Mouse (Mus musculus): ENCODE data around the gene Gm12169.

Gene Gm12169

GRCm38 (mm10) chr11:46523912-46524311, at the start of gene Gm12169:
Gene Gm12169, plus strand, starts transcription at chr11:46524212.
- in situ Hi-C loops (cut with MseI, MboI), result loop anchor here in 1 of 2 experiments (5.0 to 10.0 kb wide), 2 partner anchors 37 to 121 kb away; no protein-coding TSS in a partner anchor

- in situ Hi-C loops (cut with MseI, MboI), result loop anchor here in 1 of 2 experiments (5.0 kb wide), 1 partner anchor 53 kb away; no protein-coding TSS in a partner anchor
Observed at GRCm38 (mm10) chr11:46474220-46474619, 49.8 kb upstream of the Gm12169 start.

- in situ Hi-C loops (cut with MseI, MboI), result no loop called here
Observed at GRCm38 (mm10) chr11:46479311-46479710, 44.7 kb upstream of the Gm12169 start.

GRCm38 (mm10) chr11:46480517-46480916, 43.5 kb upstream of the Gm12169 start:
- in situ Hi-C loops (cut with MseI, MboI), result no loop called here

GRCm38 (mm10) chr11:46488231-46488630, 35.8 kb upstream of the Gm12169 start:
- in situ Hi-C loops (cut with MseI, MboI), result loop anchor here in 1 of 2 experiments (5.0 kb wide), 1 partner anchor 34 kb away; the partner anchor contains the start of gene Gm12169

- in situ Hi-C loops (cut with MseI, MboI), result loop anchor here in 1 of 2 experiments (5.0 kb wide), 1 partner anchor 34 kb away; the partner anchor contains the start of gene Gm12169
Observed at GRCm38 (mm10) chr11:46488650-46489049, 35.4 kb upstream of the Gm12169 start.

GRCm38 (mm10) chr11:46507146-46507545, 16.9 kb upstream of the Gm12169 start:
- in situ Hi-C loops (cut with MseI, MboI), result no loop called here

- in situ Hi-C loops (cut with MseI, MboI), result no loop called here
Observed at GRCm38 (mm10) chr11:46509900-46510299, 14.1 kb upstream of the Gm12169 start.

GRCm38 (mm10) chr11:46521341-46521740, 2.7 kb upstream of the Gm12169 start:
- in situ Hi-C loops (cut with MseI, MboI), result loop anchor here in 1 of 2 experiments (5.0 to 10.0 kb wide), 2 partner anchors 34 to 123 kb away; no protein-coding TSS in a partner anchor

GRCm38 (mm10) chr11:46522719-46523118, 1.3 kb upstream of the Gm12169 start:
- in situ Hi-C loops (cut with MseI, MboI), result loop anchor here in 1 of 2 experiments (5.0 to 10.0 kb wide), 2 partner anchors 35 to 122 kb away; no protein-coding TSS in a partner anchor

- in situ Hi-C loops (cut with MseI, MboI), result no loop called here
Observed at GRCm38 (mm10) chr11:46530149-46530548, 6.1 kb downstream of the Gm12169 start.

- in situ Hi-C loops (cut with MseI, MboI), result no loop called here
Observed at GRCm38 (mm10) chr11:46536978-46537377, 13.0 kb downstream of the Gm12169 start.

GRCm38 (mm10) chr11:46543530-46543929, 19.5 kb downstream of the Gm12169 start:
- in situ Hi-C loops (cut with MseI, MboI), result no loop called here

- in situ Hi-C loops (cut with MseI, MboI), result no loop called here
Observed at GRCm38 (mm10) chr11:46549721-46550120, 25.7 kb downstream of the Gm12169 start.

GRCm38 (mm10) chr11:46552741-46553140, 28.7 kb downstream of the Gm12169 start:
- in situ Hi-C loops (cut with MseI, MboI), result no loop called here

- in situ Hi-C loops (cut with MseI, MboI), result no loop called here
Observed at GRCm38 (mm10) chr11:46561096-46561495, 37.1 kb downstream of the Gm12169 start.

GRCm38 (mm10) chr11:46564671-46565070, 40.7 kb downstream of the Gm12169 start:
- in situ Hi-C loops (cut with MseI, MboI), result no loop called here

- in situ Hi-C loops (cut with MseI, MboI), result no loop called here
Observed at GRCm38 (mm10) chr11:46565967-46566366, 42.0 kb downstream of the Gm12169 start.

- in situ Hi-C loops (cut with MseI, MboI), result no loop called here
Observed at GRCm38 (mm10) chr11:46569107-46569506, 45.1 kb downstream of the Gm12169 start.

GRCm38 (mm10) chr11:46571327-46571726, 47.3 kb downstream of the Gm12169 start, which contains the start of gene BC053393:
Gene BC053393, plus strand, starts transcription at chr11:46571536.
- in situ Hi-C loops (cut with MseI, MboI), result no loop called here

- in situ Hi-C loops (cut with MseI, MboI), result no loop called here
Observed at GRCm38 (mm10) chr11:46578771-46579281, 54.8 kb downstream of the Gm12169 start.

- in situ Hi-C loops (cut with MseI, MboI), result no loop called here
Observed at GRCm38 (mm10) chr11:46580428-46580827, 56.4 kb downstream of the Gm12169 start.

- in situ Hi-C loops (cut with MseI, MboI), result no loop called here
Observed at GRCm38 (mm10) chr11:46582741-46583140, 58.7 kb downstream of the Gm12169 start.

Data from mouse trophoblast stem cell (cell line).